Mouse (Mus musculus): ENCODE data around the gene Rtraf. TPM values are rescaled to one million over a fixed set of nuclear protein-coding genes. Genes with fewer than 3 reads are reported as not detected.

Rtraf gene
- polyA plus RNA-seq, 1 experiment from 2014 or later, result 163 TPM

- no peak overlapping the region for H3K27ac ChIP-seq (ENCODE audit: low read length)
- 91% methylated on average over 6 of the region's 6 CpGs for WGBS
Observed at GRCm38 (mm10) chr14:19777365-19777764, 46.3 kb downstream of the Rtraf start.

GRCm38 (mm10) chr14:19776890-19777289 lies 46.7 kb downstream of the Rtraf start:
- 40% methylated on average over 6 of the region's 6 CpGs for WGBS
- H3K4me1 ChIP-seq (replicated peaks; ENCODE audit: control insufficient read depth, insufficient read depth, low read length), result no peaks in the 10 kb centered on the region
- no peak overlapping the region for H3K4me2 ChIP-seq (ENCODE audit: low read length)
- H3K27me3 ChIP-seq (replicated peaks; ENCODE audit: control insufficient read depth, insufficient read depth, low read length), result no peaks in the 10 kb centered on the region
- H3K9ac ChIP-seq (replicated peaks; ENCODE audit: low read depth, low read length), result no peak overlapping the region
- H3K9me3 ChIP-seq (ENCODE audit: control insufficient read depth, low read length), result no peaks in the 10 kb centered on the region
- H3K4me3 ChIP-seq (replicated peaks; ENCODE audit: low read length), result no peak overlapping the region
- no peak for ATAC-seq
- no peaks in the 10 kb centered on the region for H3K36me3 ChIP-seq (ENCODE audit: control insufficient read depth, insufficient read depth)
- no peak overlapping the region for H3K27ac ChIP-seq (ENCODE audit: low read length)

More at GRCm38 (mm10) chr14:19777365-19777764, 46.3 kb downstream of the Rtraf start:
- no peaks in the 10 kb centered on the region for H3K9me3 ChIP-seq (ENCODE audit: control insufficient read depth, low read length)
- H3K9ac ChIP-seq (replicated peaks; ENCODE audit: low read depth, low read length), result no peak overlapping the region
- H3K27me3 ChIP-seq (replicated peaks; ENCODE audit: control insufficient read depth, insufficient read depth, low read length), result no peaks in the 10 kb centered on the region
- no peak overlapping the region for H3K4me2 ChIP-seq (ENCODE audit: low read length)
- no peaks in the 10 kb centered on the region for H3K4me1 ChIP-seq (replicated peaks; ENCODE audit: control insufficient read depth, insufficient read depth, low read length)
- H3K36me3 ChIP-seq (ENCODE audit: control insufficient read depth, insufficient read depth), result no peaks in the 10 kb centered on the region
- no peak for ATAC-seq
- H3K4me3 ChIP-seq (replicated peaks; ENCODE audit: low read length), result no peak overlapping the region

- H3K36me3 ChIP-seq (ENCODE audit: control insufficient read depth, insufficient read depth), result no peaks in the 10 kb centered on the region
- H3K9ac ChIP-seq (replicated peaks; ENCODE audit: low read depth, low read length), result no peak overlapping the region
- WGBS, result 97% methylated on average over 5 of the region's 5 CpGs
- H3K4me3 ChIP-seq (replicated peaks; ENCODE audit: low read length), result no peak overlapping the region
- H3K4me1 ChIP-seq (replicated peaks; ENCODE audit: control insufficient read depth, insufficient read depth, low read length), result no peaks in the 10 kb centered on the region
- no peak overlapping the region for H3K4me2 ChIP-seq (ENCODE audit: low read length)
- H3K27me3 ChIP-seq (replicated peaks; ENCODE audit: control insufficient read depth, insufficient read depth, low read length), result no peaks in the 10 kb centered on the region
- H3K9me3 ChIP-seq (ENCODE audit: control insufficient read depth, low read length), result no peaks in the 10 kb centered on the region
- no peak for ATAC-seq
- H3K27ac ChIP-seq (ENCODE audit: low read length), result no peak overlapping the region
Observed at GRCm38 (mm10) chr14:19776179-19776578, 47.4 kb downstream of the Rtraf start.

GRCm38 (mm10) chr14:19775491-19775890 lies 48.1 kb downstream of the Rtraf start:
- Histone ChIP-seq H3K4me3 (replicated peaks; ENCODE audit: low read length) (no peak overlapping the region), H3K4me1 (replicated peaks; ENCODE audit: control insufficient read depth, insufficient read depth, low read length) (0 out of 2 replicates have a peak, but pooled peaks cover 3% of the 10 kb centered on the region), H3K4me2 (ENCODE audit: low read length) (no peak overlapping the region), H3K27me3 (replicated peaks; ENCODE audit: control insufficient read depth, insufficient read depth, low read length) (no peaks in the 10 kb centered on the region), H3K9ac (replicated peaks; ENCODE audit: low read depth, low read length) (no peak overlapping the region), H3K27ac (ENCODE audit: low read length) (no peak overlapping the region), H3K36me3 (ENCODE audit: control insufficient read depth, insufficient read depth) (no peaks in the 10 kb centered on the region), H3K9me3 (ENCODE audit: control insufficient read depth, low read length) (no peaks in the 10 kb centered on the region)
- ATAC-seq, result no peak
- 96% methylated on average over 4 of the region's 4 CpGs for WGBS

- no peak overlapping the region for H3K27ac ChIP-seq (ENCODE audit: low read length)
- H3K9me3 ChIP-seq (ENCODE audit: control insufficient read depth, low read length), result no peaks in the 10 kb centered on the region
- no peaks in the 10 kb centered on the region for H3K36me3 ChIP-seq (ENCODE audit: control insufficient read depth, insufficient read depth)
- no peak overlapping the region for H3K4me3 ChIP-seq (replicated peaks; ENCODE audit: low read length)
- H3K4me2 ChIP-seq (ENCODE audit: low read length), result no peak overlapping the region
- ATAC-seq, result no peak
- WGBS, result 85% methylated on average over 13 of the region's 13 CpGs
- no peak overlapping the region for H3K9ac ChIP-seq (replicated peaks; ENCODE audit: low read depth, low read length)
- H3K4me1 ChIP-seq (replicated peaks; ENCODE audit: control insufficient read depth, insufficient read depth, low read length), result peaks cover 6% of the 10 kb centered on the region; the same call in 1 of the 2 replicates
- H3K27me3 ChIP-seq (replicated peaks; ENCODE audit: control insufficient read depth, insufficient read depth, low read length), result no peaks in the 10 kb centered on the region
Observed at GRCm38 (mm10) chr14:19774036-19774628, 49.5 kb downstream of the Rtraf start.

- H3K4me1 ChIP-seq (replicated peaks; ENCODE audit: control insufficient read depth, insufficient read depth, low read length), result peaks cover 6% of the 10 kb centered on the region; the same call in 1 of the 2 replicates
- H3K9me3 ChIP-seq (ENCODE audit: control insufficient read depth, low read length), result no peaks in the 10 kb centered on the region
- H3K27ac ChIP-seq (ENCODE audit: low read length), result no peak overlapping the region
- H3K9ac ChIP-seq (replicated peaks; ENCODE audit: low read depth, low read length), result no peak overlapping the region
- H3K4me3 ChIP-seq (replicated peaks; ENCODE audit: low read length), result no peak overlapping the region
- no peaks in the 10 kb centered on the region for H3K27me3 ChIP-seq (replicated peaks; ENCODE audit: control insufficient read depth, insufficient read depth, low read length)
- ATAC-seq, result no peak
- no peak overlapping the region for H3K4me2 ChIP-seq (ENCODE audit: low read length)
- no peaks in the 10 kb centered on the region for H3K36me3 ChIP-seq (ENCODE audit: control insufficient read depth, insufficient read depth)
- WGBS, result 79% methylated on average over 7 of the region's 7 CpGs
Observed at GRCm38 (mm10) chr14:19771173-19771572, 52.5 kb downstream of the Rtraf start.

- H3K27ac ChIP-seq (ENCODE audit: low read length), result no peak overlapping the region
Observed at GRCm38 (mm10) chr14:19769441-19770200, 54.0 kb downstream of the Rtraf start.

GRCm38 (mm10) chr14:19768648-19769047 lies 55.0 kb downstream of the Rtraf start:
- 96% methylated on average over 6 of the region's 6 CpGs for WGBS
- no peak for ATAC-seq

More at GRCm38 (mm10) chr14:19769441-19770200, 54.0 kb downstream of the Rtraf start:
- H3K9ac ChIP-seq (replicated peaks; ENCODE audit: low read depth, low read length), result no peak overlapping the region
- no peaks in the 10 kb centered on the region for H3K27me3 ChIP-seq (replicated peaks; ENCODE audit: control insufficient read depth, insufficient read depth, low read length)
- H3K4me2 ChIP-seq (ENCODE audit: low read length), result no peak overlapping the region
- peaks cover 8% of the 10 kb centered on the region; the same call in 1 of the 2 replicates for H3K4me1 ChIP-seq (replicated peaks; ENCODE audit: control insufficient read depth, insufficient read depth, low read length)
- no peaks in the 10 kb centered on the region for H3K9me3 ChIP-seq (ENCODE audit: control insufficient read depth, low read length)
- H3K4me3 ChIP-seq (replicated peaks; ENCODE audit: low read length), result no peak overlapping the region
- no peaks in the 10 kb centered on the region for H3K36me3 ChIP-seq (ENCODE audit: control insufficient read depth, insufficient read depth)
- ATAC-seq, result no peak
- 43% methylated on average over 6 of the region's 6 CpGs for WGBS

GRCm38 (mm10) chr14:19766380-19766649 lies 57.3 kb downstream of the Rtraf start:
- Histone ChIP-seq H3K27ac (ENCODE audit: low read length) (no peak overlapping the region), H3K4me1 (replicated peaks; ENCODE audit: control insufficient read depth, insufficient read depth, low read length) (peaks cover 13% of the 10 kb centered on the region), H3K36me3 (ENCODE audit: control insufficient read depth, insufficient read depth) (no peaks in the 10 kb centered on the region), H3K4me3 (replicated peaks; ENCODE audit: low read length) (no peak overlapping the region), H3K9ac (replicated peaks; ENCODE audit: low read depth, low read length) (no peak overlapping the region), H3K27me3 (replicated peaks; ENCODE audit: control insufficient read depth, insufficient read depth, low read length) (no peaks in the 10 kb centered on the region), H3K4me2 (ENCODE audit: low read length) (no peak overlapping the region), H3K9me3 (ENCODE audit: control insufficient read depth, low read length) (no peaks in the 10 kb centered on the region)
- no peak for ATAC-seq
- 32% methylated on average over 1 of the region's 1 CpGs for WGBS

More at GRCm38 (mm10) chr14:19768648-19769047, 55.0 kb downstream of the Rtraf start:
- Histone ChIP-seq H3K9ac (replicated peaks; ENCODE audit: low read depth, low read length) (no peak overlapping the region), H3K27ac (ENCODE audit: low read length) (no peak overlapping the region), H3K4me2 (ENCODE audit: low read length) (no peak overlapping the region), H3K27me3 (replicated peaks; ENCODE audit: control insufficient read depth, insufficient read depth, low read length) (no peaks in the 10 kb centered on the region), H3K4me3 (replicated peaks; ENCODE audit: low read length) (no peak overlapping the region), H3K4me1 (replicated peaks; ENCODE audit: control insufficient read depth, insufficient read depth, low read length) (peaks cover 10% of the 10 kb centered on the region), H3K9me3 (ENCODE audit: control insufficient read depth, low read length) (no peaks in the 10 kb centered on the region), H3K36me3 (ENCODE audit: control insufficient read depth, insufficient read depth) (no peaks in the 10 kb centered on the region)

Data from forebrain, embryonic 16.5 days (tissue).